Mouse (Mus musculus): Measurements from ENCODE around the gene Psd.

The Psd gene

GRCm38 (mm10) chr19:46338942-46339286, 12.0 kb upstream of the Psd start:
- no peak for DNase-seq (ENCODE audit: low read depth, low spot score)

GRCm38 (mm10) chr19:46338331-46338936, 11.5 kb upstream of the Psd start, which contains the start of gene Cuedc2:
Gene Cuedc2 (minus strand): TSS chr19:46338702.
- peak; percentile 97 for DNase-seq (ENCODE audit: low read depth, low spot score)

- no peak for DNase-seq (ENCODE audit: low read depth, low spot score)
Measured at GRCm38 (mm10) chr19:46337719-46338330, 10.9 kb upstream of the Psd start.

GRCm38 (mm10) chr19:46333906-46334305, 7.0 kb upstream of the Psd start:
- no peak for DNase-seq (ENCODE audit: low read depth, low spot score)

GRCm38 (mm10) chr19:46332721-46333339, 5.9 kb upstream of the Psd start:
- no peak for DNase-seq (ENCODE audit: low read depth, low spot score)

- no peak for DNase-seq (ENCODE audit: low read depth, low spot score)
Measured at GRCm38 (mm10) chr19:46331936-46332335, 5.0 kb upstream of the Psd start.

- DNase-seq (ENCODE audit: low read depth, low spot score), result no peak
Measured at GRCm38 (mm10) chr19:46331326-46331725, 4.4 kb upstream of the Psd start.

- no peak for DNase-seq (ENCODE audit: low read depth, low spot score)
Measured at GRCm38 (mm10) chr19:46330696-46331095, 3.7 kb upstream of the Psd start.

- no peak for DNase-seq (ENCODE audit: low read depth, low spot score)
Measured at GRCm38 (mm10) chr19:46329951-46330350, 3.0 kb upstream of the Psd start.

- no peak for DNase-seq (ENCODE audit: low read depth, low spot score)
Measured at GRCm38 (mm10) chr19:46329031-46329641, 2.2 kb upstream of the Psd start.

- peak; percentile 95 for DNase-seq (ENCODE audit: low read depth, low spot score)
Measured at GRCm38 (mm10) chr19:46328081-46329030, 1.4 kb upstream of the Psd start, which contains the start of gene Fbxl15. Gene Fbxl15 (plus strand): TSS chr19:46328184.

- no peak for DNase-seq (ENCODE audit: low read depth, low spot score)
Measured at GRCm38 (mm10) chr19:46327531-46328064, 642 bp upstream of the Psd start.

GRCm38 (mm10) chr19:46326019-46326755, 769 bp downstream of the Psd start:
- DNase-seq (ENCODE audit: low read depth, low spot score), result no peak

- no peak for DNase-seq (ENCODE audit: low read depth, low spot score)
Measured at GRCm38 (mm10) chr19:46324918-46325317, 2.0 kb downstream of the Psd start.

GRCm38 (mm10) chr19:46324366-46324765, 2.6 kb downstream of the Psd start:
- DNase-seq (ENCODE audit: low read depth, low spot score), result no peak

- DNase-seq (ENCODE audit: low read depth, low spot score), result no peak
Measured at GRCm38 (mm10) chr19:46323716-46324115, 3.2 kb downstream of the Psd start.

- DNase-seq (ENCODE audit: low read depth, low spot score), result no peak
Measured at GRCm38 (mm10) chr19:46322996-46323572, 3.9 kb downstream of the Psd start.

- DNase-seq (ENCODE audit: low read depth, low spot score), result no peak
Measured at GRCm38 (mm10) chr19:46322144-46322995, 4.6 kb downstream of the Psd start.
